Mouse (Mus musculus) limb, embryonic 15.5 days (tissue): Measurements from ENCODE around the gene C3. TPM values are rescaled to one million over a fixed set of nuclear protein-coding genes. Genes with fewer than 3 reads are reported as not detected.
A peak's percentile ranks its signal among the peaks of the same experiment; 100 is the strongest.

Experiments used
- ATAC-seq: fragments of 200-750 bp; cut with Nextera tagmentation; 2 replicates; pipeline ENCODE4 v1.8.0; 2017; ENCODE audit warnings: low read depth, moderate TSS enrichment; ENCODE audit not compliant: insufficient number of reproducible peaks, low FRiP score, low TSS enrichment
- H3K27ac ChIP-seq: fragments of 300-500 bp; sonication (generic); 2 replicates; pipeline ENCODE4 v1.5.1; 2015; ENCODE audit warnings: moderate library complexity, mild to moderate bottlenecking, inconsistent platforms
- H3K27me3 ChIP-seq: fragments of 300-500 bp; sonication (generic); 2 replicates; pipeline ENCODE4 v1.6.1; 2015; ENCODE audit warnings: inconsistent platforms
- H3K36me3 ChIP-seq: fragments of 300-500 bp; sonication (generic); 2 replicates; pipeline ENCODE4 v1.6.1; 2015; ENCODE audit warnings: inconsistent platforms
- H3K4me1 ChIP-seq: fragments of 300-500 bp; sonication (generic); 2 replicates; pipeline ENCODE4 v1.6.1; 2015; ENCODE audit warnings: inconsistent platforms
- H3K4me2 ChIP-seq: fragments of 300-500 bp; sonication (generic); 2 replicates; pipeline ENCODE4 v1.6.1; 2015; ENCODE audit warnings: mild to moderate bottlenecking, inconsistent platforms
- H3K4me3 ChIP-seq: fragments of 300-500 bp; sonication (generic); 2 replicates; pipeline ENCODE4 v1.5.1; 2015; ENCODE audit warnings: mild to moderate bottlenecking, inconsistent platforms
- H3K9ac ChIP-seq: fragments of 300-500 bp; sonication (generic); 2 replicates; pipeline ENCODE4 v1.6.1; 2015; ENCODE audit warnings: inconsistent platforms
- H3K9me3 ChIP-seq: fragments of 300-500 bp; sonication (generic); 2 replicates; pipeline ENCODE4 v1.6.1; 2016; ENCODE audit warnings: inconsistent platforms
- WGBS: fragments of 180-500 bp; shearing (Covaris S2); methylation state at CpG from one replicate; pipeline ENCODE4 v1.1.7; 2015; 5-methylcytosine and 5-hydroxymethylcytosine counted together
- polyA plus RNA-seq: library from polyadenylated mRNA; unstranded; fragments of >200 nt; fragmentation: Nextera tagmentation; extraction: Ambion mirVana; gene quantifications from 2 replicates; pipeline ENCODE4 v1.2.1, GENCODE M21; 2015

The C3 gene
- polyA plus RNA-seq: 1.5 and 1.8 TPM in 2 replicates

DNA sequence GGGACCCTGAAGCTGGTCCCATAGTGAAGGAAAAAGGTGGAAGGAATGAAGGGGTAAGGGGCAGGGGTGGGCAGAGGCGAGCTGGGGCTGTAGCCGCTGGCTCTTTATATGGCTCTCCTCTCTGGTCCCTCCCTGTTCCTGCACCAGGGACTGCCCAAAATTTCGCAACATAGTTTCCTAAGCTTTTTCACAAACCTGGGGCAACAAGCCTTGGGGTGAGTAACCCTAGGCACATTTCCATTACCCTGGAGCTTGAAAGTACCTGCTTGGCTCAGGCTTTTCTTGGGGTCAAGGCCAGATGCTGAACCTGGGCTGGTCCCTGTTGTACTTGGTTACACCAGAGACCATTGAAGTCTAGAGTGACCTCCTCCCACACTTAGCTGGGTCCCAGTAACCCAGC lies at the start of gene C3:
Gene C3 (minus strand): TSS at position 123 of the 400 bp plus-strand sequence.
- WGBS: 73% methylated on average over 3 of the region's 3 CpGs
- Histone ChIP-seq H3K9me3 (no peaks in the 10 kb centered on the region), H3K27ac (no peak within 1 kb of the TSS), H3K27me3 (peaks cover 19% of the 10 kb centered on the region), H3K4me2 (no peak within 1 kb of the TSS), H3K36me3 (no peaks in the 10 kb centered on the region), H3K9ac (no peak within 1 kb of the TSS), H3K4me3 (no peak within 1 kb of the TSS), H3K4me1 (no peaks in the 10 kb centered on the region)
- ATAC-seq: no peak

DNA sequence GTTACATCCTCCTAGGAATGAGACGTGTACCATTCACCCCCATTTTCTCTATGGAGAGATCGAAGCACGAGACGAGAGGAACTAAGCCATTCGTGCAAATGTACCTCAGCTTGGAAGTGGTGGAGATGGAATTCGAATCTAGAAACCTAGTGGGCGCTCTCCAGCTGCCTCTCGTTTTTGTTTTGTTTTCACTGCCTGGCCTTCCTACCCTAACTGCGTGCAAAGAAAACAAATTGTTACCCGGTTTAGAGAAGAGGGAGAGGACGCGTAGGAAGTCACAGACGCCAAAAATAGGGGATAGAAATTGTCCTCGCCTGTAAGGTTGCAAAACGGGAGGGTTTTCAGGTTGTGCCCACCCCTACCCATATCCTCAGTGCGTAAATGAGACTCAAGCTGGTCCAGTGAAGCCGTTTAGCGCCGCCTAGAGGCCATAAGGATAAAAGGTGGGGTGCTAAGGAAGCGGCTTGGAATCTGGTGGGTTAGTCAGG lies 48.7 kb upstream of the C3 start:
- peak overlapping the region; percentile 79 for H3K4me2 ChIP-seq
- H3K9ac ChIP-seq: no peak overlapping the region
- peak; percentile 56; the same call in 1 of the 2 replicates for ATAC-seq
- H3K27me3 ChIP-seq: peaks cover 10% of the 10 kb centered on the region; the same call in 1 of the 2 replicates
- H3K4me1 ChIP-seq: peaks cover 21% of the 10 kb centered on the region
- no peak overlapping the region for H3K27ac ChIP-seq
- H3K4me3 ChIP-seq: peak overlapping the region; percentile 56
- no peaks in the 10 kb centered on the region for H3K36me3 ChIP-seq
- WGBS: under 1% methylated on average over 20 of the region's 20 CpGs
- no peaks in the 10 kb centered on the region for H3K9me3 ChIP-seq

DNA sequence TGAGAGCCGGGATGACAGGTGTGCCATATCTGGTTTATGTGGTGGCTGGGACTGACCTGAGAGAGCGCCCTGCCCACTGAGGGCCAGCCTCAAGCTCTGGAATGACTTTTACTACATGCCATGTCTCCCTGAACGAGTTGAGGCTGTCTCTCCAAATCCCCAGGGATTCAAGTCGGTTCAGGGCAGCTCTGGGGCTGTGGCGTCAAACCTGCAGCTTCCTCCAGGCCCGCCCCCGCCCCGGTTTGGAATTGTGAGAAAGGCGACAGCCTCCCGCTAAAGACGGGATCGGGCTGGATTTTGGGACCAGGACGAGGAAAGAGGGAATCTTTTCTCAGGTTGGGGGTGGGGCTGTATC lies 48.0 kb upstream of the C3 start:
- Histone ChIP-seq H3K27ac (peak overlapping the region; percentile 4; the same call in 1 of the 2 replicates), H3K4me1 (peaks cover 25% of the 10 kb centered on the region), H3K4me3 (peak overlapping the region; percentile 56), H3K9me3 (no peaks in the 10 kb centered on the region), H3K9ac (no peak overlapping the region), H3K4me2 (peak overlapping the region; percentile 79), H3K27me3 (peaks cover 10% of the 10 kb centered on the region; the same call in 1 of the 2 replicates), H3K36me3 (no peaks in the 10 kb centered on the region)
- no peak for ATAC-seq
- WGBS: 3% methylated on average over 13 of the region's 13 CpGs

DNA sequence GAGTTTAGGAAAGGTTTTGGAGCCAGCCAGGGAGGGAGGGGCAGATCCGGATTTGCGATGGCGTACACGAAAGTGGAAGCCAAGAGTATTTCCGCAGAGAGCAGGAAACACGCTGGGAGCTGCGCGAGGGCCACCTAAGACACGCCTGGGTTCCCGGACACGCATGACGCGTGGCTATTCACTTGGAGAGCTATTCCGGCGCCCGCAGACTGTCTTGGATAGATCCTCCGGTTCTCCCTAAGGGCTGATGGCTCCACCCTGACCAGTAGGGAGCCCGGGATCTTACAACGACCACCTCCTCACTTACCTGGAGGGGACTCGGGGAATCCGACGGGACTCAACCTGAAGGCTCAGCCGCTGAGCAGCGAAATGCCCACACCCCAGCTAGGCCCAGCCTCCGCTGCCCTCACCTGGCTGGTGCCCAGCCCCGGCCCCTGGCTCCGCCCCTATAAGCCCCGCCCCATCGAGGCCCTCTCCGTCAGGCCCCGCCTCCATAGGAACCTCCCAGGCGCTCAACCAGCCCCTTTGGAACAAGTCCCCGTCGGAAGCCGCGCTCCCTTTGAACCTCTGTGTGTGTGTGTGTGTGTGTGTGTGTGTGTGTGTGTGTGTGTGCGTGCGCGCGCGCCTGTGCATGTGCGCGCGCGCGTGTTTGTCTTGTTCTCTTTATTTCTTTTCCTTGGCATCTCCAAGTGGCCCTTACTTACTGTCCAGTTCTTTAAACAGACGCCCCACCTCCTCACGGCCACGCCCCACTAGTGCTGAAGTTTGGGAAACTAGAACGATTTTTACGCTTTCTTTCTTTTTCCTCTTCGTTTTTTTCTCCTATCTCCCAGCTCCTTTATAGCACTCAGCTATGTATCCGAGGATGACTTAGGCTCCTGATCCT lies 47.4 kb upstream of the C3 start:
- Histone ChIP-seq H3K27me3 (peaks cover 7% of the 10 kb centered on the region; the same call in 1 of the 2 replicates), H3K4me3 (peak overlapping the region; percentile 56), H3K36me3 (no peaks in the 10 kb centered on the region), H3K9me3 (no peaks in the 10 kb centered on the region), H3K4me2 (peak overlapping the region; percentile 79), H3K27ac (peak overlapping the region; percentile 72), H3K4me1 (peaks cover 25% of the 10 kb centered on the region), H3K9ac (peak overlapping the region; percentile 51)
- peak; percentile 79 for ATAC-seq
- under 1% methylated on average over 53 of the region's 53 CpGs for WGBS

DNA sequence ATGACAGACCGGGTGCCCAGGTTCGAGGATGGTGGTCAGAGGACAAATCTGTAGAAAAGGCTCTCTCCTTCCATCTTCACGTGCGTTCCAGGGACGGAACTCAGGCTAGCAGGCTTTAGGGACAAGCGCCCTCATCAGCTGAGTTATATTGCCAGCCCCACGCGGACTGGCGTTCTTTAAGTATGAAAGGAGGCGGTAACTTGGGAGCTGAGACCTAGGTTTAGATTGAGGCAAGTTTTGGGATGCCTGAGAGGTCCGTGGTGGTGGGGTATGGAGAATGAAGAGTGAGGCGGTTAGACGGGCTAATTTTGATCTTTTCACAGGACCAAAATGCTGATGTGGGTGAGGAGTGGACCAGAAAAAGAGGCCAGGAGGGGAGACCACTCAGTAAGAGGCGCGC lies 46.8 kb upstream of the C3 start:
- Histone ChIP-seq H3K27ac (peak overlapping the region; percentile 72; the same call in 1 of the 2 replicates), H3K9me3 (no peaks in the 10 kb centered on the region), H3K4me1 (peaks cover 25% of the 10 kb centered on the region), H3K4me3 (peak overlapping the region; percentile 56), H3K36me3 (no peaks in the 10 kb centered on the region), H3K27me3 (peaks cover 7% of the 10 kb centered on the region; the same call in 1 of the 2 replicates), H3K9ac (peak overlapping the region; percentile 51; the same call in 1 of the 2 replicates), H3K4me2 (peak overlapping the region; percentile 79)
- ATAC-seq: no peak
- WGBS: 5% methylated on average over 15 of the region's 15 CpGs

DNA sequence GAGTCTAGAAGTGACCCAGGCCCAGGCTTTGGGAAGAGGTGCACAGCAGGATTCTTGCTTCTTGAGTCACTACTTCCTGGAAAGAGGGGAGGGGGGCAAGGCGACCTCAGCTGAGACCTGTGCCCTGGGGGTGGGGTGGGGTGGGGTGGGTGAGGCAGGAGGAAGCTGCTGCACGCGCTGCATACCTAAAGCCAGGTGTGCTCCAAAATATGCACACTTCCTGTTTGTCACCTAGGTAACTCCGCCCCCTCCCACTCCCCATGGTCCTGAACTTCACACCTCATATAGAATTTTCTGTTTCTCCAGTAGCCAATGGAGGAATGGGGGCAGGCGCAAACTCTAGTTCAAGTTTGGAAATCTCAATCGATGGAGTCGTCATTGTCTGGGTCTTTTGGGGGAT lies 45.9 kb upstream of the C3 start:
- Histone ChIP-seq H3K4me1 (peaks cover 25% of the 10 kb centered on the region), H3K36me3 (no peaks in the 10 kb centered on the region), H3K27ac (no peak overlapping the region), H3K4me2 (no peak overlapping the region), H3K9ac (no peak overlapping the region), H3K4me3 (no peak overlapping the region), H3K27me3 (peaks cover 2% of the 10 kb centered on the region; the same call in 1 of the 2 replicates), H3K9me3 (no peaks in the 10 kb centered on the region)
- WGBS: 33% methylated on average over 7 of the region's 7 CpGs
- no peak for ATAC-seq

DNA sequence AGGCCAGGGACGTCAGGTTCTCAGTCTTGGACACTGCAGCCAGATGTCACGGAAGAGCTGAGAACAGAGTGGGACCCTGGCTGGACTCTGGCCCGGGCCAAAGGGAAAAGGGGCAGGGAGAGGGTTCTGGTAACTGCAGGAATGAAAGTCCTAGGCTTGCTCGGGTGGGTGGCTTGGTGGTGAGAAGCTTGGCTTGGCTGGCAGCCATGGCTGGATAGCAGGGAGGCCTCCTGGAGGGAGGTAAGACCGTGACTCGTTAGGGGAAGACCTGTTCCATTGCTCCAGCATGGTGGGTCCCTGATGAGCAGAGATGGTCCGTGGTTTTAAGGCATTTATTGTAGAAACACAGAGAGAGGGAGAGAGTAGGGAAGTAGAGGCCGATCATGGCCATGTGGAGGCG lies 43.4 kb upstream of the C3 start:
- no peak for ATAC-seq
- H3K9me3 ChIP-seq: no peaks in the 10 kb centered on the region
- WGBS: 58% methylated on average over 9 of the region's 9 CpGs

DNA sequence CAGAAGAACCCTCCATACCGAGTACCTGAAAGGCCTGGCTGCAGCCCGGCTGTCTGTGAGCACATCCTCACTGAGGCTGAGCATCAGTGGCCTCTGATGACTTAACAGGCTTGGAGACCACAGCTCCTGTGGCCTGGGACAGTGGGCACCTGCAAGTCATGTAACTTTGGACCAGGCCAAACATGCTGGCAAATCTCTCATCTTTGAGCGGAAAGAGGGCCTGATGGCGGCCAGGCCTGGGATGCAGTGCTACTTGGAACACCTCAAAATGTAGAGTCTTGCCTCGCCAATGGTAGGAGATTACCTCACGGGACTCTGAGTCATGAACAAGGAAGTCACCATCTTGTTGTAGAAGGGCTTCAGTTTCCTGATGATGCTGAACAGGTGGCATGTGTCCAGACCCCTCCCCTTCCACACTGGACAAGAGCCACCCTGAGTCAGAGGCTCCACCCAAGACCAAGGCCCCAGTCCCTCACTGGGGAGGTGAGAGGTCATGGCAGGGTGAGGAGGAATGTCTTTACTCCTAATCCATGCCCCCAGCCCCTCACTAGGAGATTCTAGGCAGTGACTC lies 39.7 kb upstream of the C3 start:
- no peaks in the 10 kb centered on the region for H3K27me3 ChIP-seq
- no peak overlapping the region for H3K4me2 ChIP-seq
- H3K27ac ChIP-seq: no peak overlapping the region
- H3K9ac ChIP-seq: no peak overlapping the region
- peaks cover 13% of the 10 kb centered on the region for H3K4me1 ChIP-seq
- WGBS: 91% methylated on average over 6 of the region's 6 CpGs
- peaks cover 15% of the 10 kb centered on the region for H3K36me3 ChIP-seq
- no peak for ATAC-seq
- no peaks in the 10 kb centered on the region for H3K9me3 ChIP-seq
- H3K4me3 ChIP-seq: no peak overlapping the region

More for the DNA sequence above, 43.4 kb upstream of the C3 start:
- no peak overlapping the region for H3K27ac ChIP-seq
- H3K4me1 ChIP-seq: peaks cover 21% of the 10 kb centered on the region
- H3K4me2 ChIP-seq: no peak overlapping the region
- no peaks in the 10 kb centered on the region for H3K36me3 ChIP-seq
- no peak overlapping the region for H3K4me3 ChIP-seq
- H3K9ac ChIP-seq: no peak overlapping the region
- H3K27me3 ChIP-seq: no peaks in the 10 kb centered on the region; the same call in 1 of the 2 replicates

DNA sequence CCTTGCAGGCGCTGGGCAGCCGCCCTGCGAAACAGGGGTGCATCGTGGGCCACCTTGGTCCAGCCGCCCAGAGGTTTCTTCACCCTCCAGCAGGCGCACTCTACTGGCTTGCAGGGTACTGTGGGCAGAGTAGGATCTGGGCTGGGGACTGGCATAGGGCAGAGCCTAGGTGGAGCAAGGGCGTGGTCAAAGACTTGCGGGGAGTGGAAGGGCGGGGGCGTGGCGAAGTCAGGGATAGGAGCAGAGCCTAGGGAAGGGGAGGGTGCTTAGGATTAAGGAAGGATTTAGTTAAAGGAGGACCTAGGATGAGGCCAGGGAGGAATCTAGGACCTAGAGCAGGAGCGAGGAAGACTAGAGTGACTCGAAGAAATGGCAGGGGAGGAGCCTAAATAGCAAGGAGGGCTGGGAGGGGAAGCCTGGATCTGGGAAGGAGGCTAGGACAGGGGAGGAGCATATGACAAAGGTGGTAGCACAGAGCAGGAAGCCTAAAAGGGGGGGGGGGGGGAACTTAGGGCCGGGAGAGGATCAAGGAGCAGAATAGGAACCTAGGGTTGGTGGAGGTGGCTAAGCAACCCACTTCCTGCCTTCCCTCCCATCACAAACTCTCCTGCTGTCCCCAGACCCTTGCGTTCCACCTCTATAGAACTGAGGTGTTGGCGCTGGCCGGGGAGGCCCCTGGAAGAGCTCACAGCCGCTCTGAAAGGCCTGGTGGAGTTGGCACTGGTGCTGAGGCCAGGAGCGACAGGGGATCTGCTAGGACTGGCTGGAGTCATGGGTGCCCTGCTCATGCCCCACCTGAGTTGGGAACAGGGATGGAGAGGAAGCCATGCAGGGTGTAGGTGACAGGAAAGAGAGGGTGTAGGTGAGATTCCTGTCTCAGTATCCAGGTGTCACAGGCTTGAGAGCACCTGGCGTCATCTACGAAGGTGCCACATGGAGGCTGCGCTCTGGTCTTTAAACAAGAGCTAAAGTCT lies 37.3 kb upstream of the C3 start:
- Histone ChIP-seq H3K27me3 (no peaks in the 10 kb centered on the region), H3K4me1 (peaks cover 9% of the 10 kb centered on the region; the same call in 1 of the 2 replicates), H3K27ac (peak overlapping the region; percentile 34; the same call in 1 of the 2 replicates), H3K4me2 (peak overlapping the region; percentile 30; the same call in 1 of the 2 replicates), H3K9me3 (no peaks in the 10 kb centered on the region), H3K4me3 (peak overlapping the region; percentile 10; the same call in 1 of the 2 replicates), H3K36me3 (peaks cover 39% of the 10 kb centered on the region), H3K9ac (no peak overlapping the region)
- 30% methylated on average over 21 of the region's 22 CpGs for WGBS
- ATAC-seq: peak; percentile 61; the same call in 1 of the 2 replicates

DNA sequence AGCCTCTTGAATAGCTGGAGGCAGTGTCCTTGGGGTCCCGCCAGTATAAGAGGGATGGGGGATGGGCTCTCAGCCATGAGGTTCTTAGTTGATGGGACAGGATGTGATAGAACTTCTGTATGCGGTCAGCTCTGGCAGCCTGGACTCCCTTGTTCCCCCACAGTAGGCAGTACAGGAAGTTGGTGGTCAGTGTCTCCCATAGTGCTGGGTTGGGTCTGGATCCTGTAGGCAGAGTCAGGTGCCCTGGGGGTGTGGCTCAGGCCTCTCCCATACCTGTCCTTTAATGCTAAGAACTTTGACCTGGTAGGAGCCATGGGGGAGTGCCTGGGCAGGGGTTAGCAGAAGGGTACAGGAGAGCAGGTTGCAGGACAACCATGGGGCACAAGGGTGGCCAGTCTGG lies 36.2 kb upstream of the C3 start:
- H3K4me1 ChIP-seq: peaks cover 9% of the 10 kb centered on the region; the same call in 1 of the 2 replicates
- H3K9ac ChIP-seq: no peak overlapping the region
- H3K27ac ChIP-seq: no peak overlapping the region
- H3K4me2 ChIP-seq: no peak overlapping the region
- ATAC-seq: no peak
- no peaks in the 10 kb centered on the region for H3K27me3 ChIP-seq
- no peaks in the 10 kb centered on the region for H3K9me3 ChIP-seq
- 86% methylated on average over 2 of the region's 2 CpGs for WGBS
- H3K36me3 ChIP-seq: peaks cover 50% of the 10 kb centered on the region
- no peak overlapping the region for H3K4me3 ChIP-seq
